Mouse (Mus musculus): ENCODE data around the gene Foxl2. TPM values are rescaled to one million over a fixed set of nuclear protein-coding genes. Genes with fewer than 3 reads are reported as not detected.

The Foxl2 gene
- total and polyA plus RNA-seq, 3 experiments: 0.20 to 0.35 TPM; not detected in 1

GRCm38 (mm10) chr9:98961591-98962477 lies 6.7 kb downstream of the Foxl2 start:
- DNase-seq: no peak

- DNase-seq: no peak
These were observed 7.5 kb downstream of the Foxl2 start for GRCm38 (mm10) chr9:98962478-98963142.

GRCm38 (mm10) chr9:98963661-98964060 lies 8.6 kb downstream of the Foxl2 start:
- no peak for DNase-seq

- peak; percentile 76 for DNase-seq
These were observed 10.0 kb downstream of the Foxl2 start for GRCm38 (mm10) chr9:98965084-98965483.

- DNase-seq: peak; percentile 42
These were observed 18.0 kb downstream of the Foxl2 start for GRCm38 (mm10) chr9:98973101-98973521.

DNA sequence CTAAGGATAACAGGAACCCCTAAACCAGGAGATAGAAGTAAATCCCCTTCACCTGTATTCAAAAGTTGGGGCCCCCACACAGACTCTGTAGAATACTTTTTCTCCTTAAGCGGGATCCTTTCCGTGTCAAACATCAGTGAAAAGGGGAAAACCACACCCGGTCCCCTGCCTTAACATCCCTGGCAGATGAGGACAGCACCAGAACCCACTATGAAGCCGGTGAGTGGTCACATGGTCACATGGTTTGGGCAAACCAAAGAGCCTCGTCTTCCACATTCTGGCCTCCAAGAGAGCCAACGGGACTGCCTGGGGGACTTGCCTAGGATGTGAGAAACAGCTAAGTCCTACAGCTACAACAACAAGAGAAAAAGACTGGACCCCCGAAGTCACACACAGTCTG lies 18.5 kb downstream of the Foxl2 start:
- no peak for DNase-seq

GRCm38 (mm10) chr9:98974898-98975297 lies 19.8 kb downstream of the Foxl2 start:
- no peak for DNase-seq

GRCm38 (mm10) chr9:98976081-98976480 lies 21.0 kb downstream of the Foxl2 start:
- DNase-seq: no peak

DNA sequence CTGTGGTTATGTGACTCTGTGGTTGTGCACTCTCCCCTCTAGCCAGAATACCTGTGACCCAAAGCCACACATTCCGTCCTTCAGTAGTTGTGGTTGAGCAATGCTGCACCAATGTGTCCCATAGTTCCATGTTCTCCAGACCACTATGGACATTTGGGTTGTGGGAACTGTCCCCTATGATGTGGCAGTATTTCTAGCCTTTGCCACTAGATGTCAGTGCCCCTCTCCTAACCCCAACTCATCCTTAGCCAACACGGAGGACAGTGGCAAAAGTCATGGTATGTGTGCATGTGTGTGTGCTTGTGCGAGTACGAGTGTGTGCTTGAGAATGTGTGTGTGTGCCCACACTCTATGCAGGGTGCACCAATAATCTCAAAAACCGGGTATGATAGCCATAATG lies 21.4 kb downstream of the Foxl2 start:
- no peak for DNase-seq

DNA sequence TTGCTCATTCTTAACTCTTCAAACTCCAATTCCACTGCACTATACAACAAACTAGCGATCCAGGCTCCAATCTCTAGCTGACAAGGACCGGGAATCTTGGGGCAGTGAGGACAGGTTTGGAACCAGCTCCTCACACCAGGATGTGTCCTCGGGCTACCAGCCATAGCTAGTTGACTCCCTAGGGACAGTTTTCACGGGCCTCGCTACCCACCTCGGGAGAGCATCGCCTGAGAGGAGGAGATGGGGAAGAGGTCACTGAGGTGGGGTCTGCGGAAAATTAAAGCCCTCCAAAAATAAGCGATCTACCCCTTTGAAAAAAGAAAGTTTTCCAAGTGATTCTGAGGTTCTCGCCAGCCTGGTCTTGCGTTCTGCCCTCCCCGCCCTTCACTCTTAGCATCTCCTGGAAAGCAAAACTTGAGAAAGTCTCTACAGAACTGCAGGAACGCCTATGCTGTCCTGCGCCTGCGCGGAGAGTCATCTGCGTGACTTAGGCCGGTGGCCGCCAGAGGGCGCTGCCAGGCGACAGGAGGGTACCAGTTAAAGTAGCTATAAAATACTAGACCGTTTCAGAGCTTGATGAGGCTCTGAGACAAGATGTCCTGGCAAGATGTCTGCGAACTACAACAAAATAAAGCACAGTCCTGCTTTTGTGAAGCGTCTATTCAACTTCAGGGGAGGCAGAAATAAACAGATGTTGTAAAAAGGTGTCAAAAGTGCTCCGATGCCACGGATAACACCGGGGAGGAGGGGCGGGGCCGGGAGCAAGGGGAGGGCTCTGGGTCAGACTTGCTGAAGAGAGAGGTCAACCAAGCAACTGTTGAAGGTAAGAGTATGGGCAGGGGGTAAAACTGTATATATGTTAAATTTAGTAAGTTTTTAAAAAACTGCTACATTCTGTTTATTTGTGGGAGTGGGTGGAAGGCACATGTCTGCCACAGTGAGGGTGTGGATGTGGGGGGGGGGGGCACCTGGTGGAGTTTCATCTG lies 24.6 kb downstream of the Foxl2 start:
- DNase-seq: peak; percentile 90

DNA sequence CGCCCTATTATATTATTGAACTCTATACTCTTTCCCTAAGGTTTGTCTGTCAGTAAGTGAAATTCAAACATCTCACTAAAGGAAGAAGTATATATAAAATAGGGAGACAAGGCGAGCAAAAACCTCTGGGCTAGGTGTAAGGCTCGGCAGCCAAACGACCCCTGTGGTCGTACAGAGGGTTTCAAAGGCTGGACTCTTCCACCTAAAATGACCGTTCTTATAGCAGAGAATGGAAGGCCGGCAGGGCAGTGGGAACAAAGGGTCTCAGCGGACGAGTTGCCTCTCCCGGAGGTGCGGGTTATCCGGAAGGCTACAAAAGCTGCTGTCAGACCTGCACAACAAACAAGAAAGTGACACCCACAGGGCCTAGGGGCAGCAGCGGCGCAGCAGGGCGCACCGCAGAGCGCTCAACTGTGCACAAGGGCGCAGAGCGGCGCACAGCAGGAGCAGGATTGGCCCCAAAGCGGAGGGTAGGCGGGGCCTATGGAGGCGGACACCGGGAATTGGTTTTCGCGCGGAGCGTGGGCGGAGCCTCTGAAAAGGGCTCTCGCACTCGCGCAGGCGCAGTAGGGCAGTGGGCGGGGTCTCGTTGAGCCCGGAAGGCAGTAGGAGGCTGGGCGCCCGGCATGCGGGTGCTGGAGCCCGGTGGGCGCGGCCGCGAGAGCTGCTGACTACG lies 30.9 kb downstream of the Foxl2 start, which contains the start of gene Faim:
Gene Faim, plus strand, starts transcription at position 574 of the 676 bp plus-strand sequence.
- peak; percentile 100 for DNase-seq

- DNase-seq: no peak
These were observed 31.5 kb downstream of the Foxl2 start for GRCm38 (mm10) chr9:98986476-98987096.

GRCm38 (mm10) chr9:98987131-98987530 lies 32.0 kb downstream of the Foxl2 start:
- no peak for DNase-seq

GRCm38 (mm10) chr9:98994103-98994502 lies 39.0 kb downstream of the Foxl2 start:
- no peak for DNase-seq

GRCm38 (mm10) chr9:98999881-99000339 lies 44.8 kb downstream of the Foxl2 start:
- DNase-seq: no peak

DNA sequence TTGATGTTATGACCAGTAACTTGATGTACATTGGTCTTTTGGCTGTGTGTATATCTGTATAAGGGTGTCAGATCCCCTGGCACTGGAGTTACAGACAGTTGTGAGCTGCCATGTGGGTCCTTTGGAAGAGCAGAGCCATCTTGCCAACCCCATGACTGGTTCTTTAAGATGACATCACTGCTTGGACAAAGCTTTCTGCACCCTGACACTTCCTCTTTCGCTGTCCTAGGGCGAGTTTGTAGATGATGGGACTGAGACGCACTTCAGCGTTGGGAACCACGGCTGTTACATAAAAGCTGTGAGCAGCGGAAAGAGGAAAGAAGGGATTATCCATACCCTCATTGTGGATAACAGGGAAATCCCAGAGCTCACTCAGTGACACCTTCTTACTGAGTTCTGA lies 46.2 kb downstream of the Foxl2 start:
- DNase-seq: no peak

Measured in adrenal gland, adult 2 months (tissue).